Mouse (Mus musculus) lung, postnatal 0 days (tissue): ENCODE data around the gene Cyp2s1. TPM values are rescaled to one million over a fixed set of nuclear protein-coding genes. Genes with fewer than 3 reads are reported as not detected.
A peak's percentile ranks its signal among the peaks of the same experiment; 100 is the strongest.

Source experiments
- ATAC-seq: fragments of 200-750 bp; cut with Nextera tagmentation; 2 replicates; pipeline ENCODE4 v1.8.0; 2017; ENCODE audit warnings: moderate library complexity
- DNase-seq: peaks from one replicate; pipeline ENCODE4 v3.0.0-alpha.2; 2016; ENCODE audit warnings: low spot score
- H3K27ac ChIP-seq: fragments of 300-500 bp; sonication (generic); 2 replicates; pipeline ENCODE4 v1.5.1; 2014; ENCODE audit warnings: antibody characterized with exemption, mild to moderate bottlenecking, low read length, mixed read lengths
- H3K27me3 ChIP-seq: fragments of 300-500 bp; sonication (generic); replicated peaks from 2 replicates; pipeline ENCODE4 v1.6.1; 2014; ENCODE audit warnings: low read length, mixed read lengths; ENCODE audit not compliant: insufficient read depth
- H3K36me3 ChIP-seq: fragments of 300-500 bp; sonication (generic); 2 replicates; pipeline ENCODE4 v1.6.1; 2014; ENCODE audit warnings: low read length, mixed read lengths; ENCODE audit not compliant: insufficient read depth
- H3K4me1 ChIP-seq: fragments of 300-500 bp; sonication (generic); 2 replicates; pipeline ENCODE4 v1.6.1; 2014; ENCODE audit warnings: antibody characterized with exemption, low read depth, low read length, mixed read lengths; ENCODE audit not compliant: insufficient read depth
- H3K4me2 ChIP-seq: fragments of 300-500 bp; sonication (generic); replicated peaks from 2 replicates; pipeline ENCODE4 v1.6.1; 2014; ENCODE audit warnings: low read depth, mild to moderate bottlenecking, low read length, moderate library complexity, mixed read lengths
- H3K4me3 ChIP-seq: fragments of 300-500 bp; sonication (generic); 2 replicates; pipeline ENCODE4 v1.5.1; 2014; ENCODE audit warnings: low read depth, low read length
- H3K9ac ChIP-seq: fragments of 300-500 bp; sonication (generic); replicated peaks from 2 replicates; pipeline ENCODE4 v1.6.1; 2014; ENCODE audit warnings: low read depth, mild to moderate bottlenecking
- H3K9me3 ChIP-seq: fragments of 300-500 bp; sonication (generic); 2 replicates; pipeline ENCODE4 v1.6.1; 2016; ENCODE audit warnings: low read length, mixed read lengths
- CTCF ChIP-seq: IDR thresholded peaks from 2 replicates; pipeline ENCODE4 v1.5.1; 2016; ENCODE audit warnings: antibody characterized with exemption, mild to moderate bottlenecking
- EP300 ChIP-seq: IDR thresholded peaks from 2 replicates; pipeline ENCODE4 v1.6.1; 2016; ENCODE audit warnings: antibody characterized with exemption, mild to moderate bottlenecking, control low read depth
- WGBS: fragments of 180-500 bp; shearing (Covaris S2); extraction: QIAGEN DNeasy Blood & Tissue Kit; methylation state at CpG from one replicate; pipeline ENCODE4 v1.1.7; 2014; 5-methylcytosine and 5-hydroxymethylcytosine counted together
- polyA plus RNA-seq: library from polyadenylated mRNA; unstranded; fragments of >200 nt; fragmentation: Nextera tagmentation; extraction: Ambion mirVana; gene quantifications from 2 replicates; pipeline ENCODE4 v1.2.1, GENCODE M21; 2015

Cyp2s1 gene
- polyA plus RNA-seq, 1 experiment from 2014 or later = 53.1 TPM

DNA sequence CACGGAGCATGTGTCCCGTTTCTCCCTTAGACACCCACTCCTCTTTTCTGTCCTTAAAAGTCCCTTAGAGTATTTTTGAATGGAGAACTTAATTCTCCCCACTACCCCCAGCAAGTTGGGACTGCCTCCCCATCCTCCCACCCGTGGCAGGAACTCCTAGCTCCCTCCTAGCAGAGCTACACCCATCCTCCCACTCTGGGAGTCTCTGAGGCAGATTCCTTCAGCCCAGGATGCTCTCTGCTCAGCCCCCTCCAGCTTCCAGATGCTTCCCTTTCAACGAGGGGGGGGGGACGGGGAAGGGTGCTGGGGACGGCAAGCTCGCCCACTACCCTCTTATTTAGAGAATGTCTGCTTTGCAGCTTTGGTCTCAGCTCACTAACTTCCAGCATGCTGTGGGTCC, 1.1 kb downstream of the Cyp2s1 start:
- Histone ChIP-seq H3K27me3 (peaks cover 15% of the 10 kb centered on the region; the same call in 1 of the 2 replicates), H3K36me3 (no peaks in the 10 kb centered on the region), H3K9me3 (no peaks in the 10 kb centered on the region), H3K27ac (no peak overlapping the region), H3K4me2 (peak overlapping the region; percentile 62; the same call in 1 of the 2 replicates), H3K4me3 (peak overlapping the region; percentile 30; the same call in 1 of the 2 replicates), H3K9ac (no peak overlapping the region), H3K4me1 (peaks cover 9% of the 10 kb centered on the region; the same call in 1 of the 2 replicates)
- WGBS = 15% methylated on average over 7 of the region's 7 CpGs
- TF ChIP-seq EP300 (no peak), CTCF (no peak)
- ATAC-seq = no peak
- no peak for DNase-seq

- DNase-seq = no peak
- Histone ChIP-seq H3K9me3 (no peaks in the 10 kb centered on the region), H3K27me3 (peaks cover 15% of the 10 kb centered on the region; the same call in 1 of the 2 replicates), H3K36me3 (no peaks in the 10 kb centered on the region), H3K9ac (no peak overlapping the region), H3K27ac (no peak overlapping the region), H3K4me2 (no peak overlapping the region), H3K4me1 (peaks cover 9% of the 10 kb centered on the region; the same call in 1 of the 2 replicates), H3K4me3 (no peak overlapping the region)
- WGBS = 63% methylated on average over 9 of the region's 9 CpGs
- ATAC-seq = no peak
- no peak for TF ChIP-seq EP300
Measured at GRCm38 (mm10) chr7:25814711-25815110, 2.0 kb downstream of the Cyp2s1 start.

GRCm38 (mm10) chr7:25812195-25812594, 4.5 kb downstream of the Cyp2s1 start:
- TF ChIP-seq CTCF (no peak), EP300 (no peak)
- Histone ChIP-seq H3K9ac (no peak overlapping the region), H3K9me3 (no peaks in the 10 kb centered on the region), H3K4me3 (no peak overlapping the region), H3K27me3 (peaks cover 15% of the 10 kb centered on the region; the same call in 1 of the 2 replicates), H3K4me2 (no peak overlapping the region), H3K36me3 (no peaks in the 10 kb centered on the region), H3K4me1 (peaks cover 9% of the 10 kb centered on the region; the same call in 1 of the 2 replicates), H3K27ac (no peak overlapping the region)
- ATAC-seq = no peak
- WGBS = 70% methylated on average over 1 of the region's 1 CpGs
- DNase-seq = no peak

GRCm38 (mm10) chr7:25811716-25812115, 5.0 kb downstream of the Cyp2s1 start:
- WGBS = 79% methylated on average over 2 of the region's 2 CpGs
- peaks cover 8% of the 10 kb centered on the region; the same call in 1 of the 2 replicates for H3K4me1 ChIP-seq
- no peak overlapping the region for H3K9ac ChIP-seq
- no peak for TF ChIP-seq EP300
- TF ChIP-seq CTCF = no peak
- no peaks in the 10 kb centered on the region for H3K9me3 ChIP-seq
- no peaks in the 10 kb centered on the region for H3K36me3 ChIP-seq
- peaks cover 13% of the 10 kb centered on the region; the same call in 1 of the 2 replicates for H3K27me3 ChIP-seq
- DNase-seq (no peak), ATAC-seq (no peak)
- no peak overlapping the region for H3K4me2 ChIP-seq
- no peak overlapping the region for H3K4me3 ChIP-seq
- H3K27ac ChIP-seq = no peak overlapping the region

DNA sequence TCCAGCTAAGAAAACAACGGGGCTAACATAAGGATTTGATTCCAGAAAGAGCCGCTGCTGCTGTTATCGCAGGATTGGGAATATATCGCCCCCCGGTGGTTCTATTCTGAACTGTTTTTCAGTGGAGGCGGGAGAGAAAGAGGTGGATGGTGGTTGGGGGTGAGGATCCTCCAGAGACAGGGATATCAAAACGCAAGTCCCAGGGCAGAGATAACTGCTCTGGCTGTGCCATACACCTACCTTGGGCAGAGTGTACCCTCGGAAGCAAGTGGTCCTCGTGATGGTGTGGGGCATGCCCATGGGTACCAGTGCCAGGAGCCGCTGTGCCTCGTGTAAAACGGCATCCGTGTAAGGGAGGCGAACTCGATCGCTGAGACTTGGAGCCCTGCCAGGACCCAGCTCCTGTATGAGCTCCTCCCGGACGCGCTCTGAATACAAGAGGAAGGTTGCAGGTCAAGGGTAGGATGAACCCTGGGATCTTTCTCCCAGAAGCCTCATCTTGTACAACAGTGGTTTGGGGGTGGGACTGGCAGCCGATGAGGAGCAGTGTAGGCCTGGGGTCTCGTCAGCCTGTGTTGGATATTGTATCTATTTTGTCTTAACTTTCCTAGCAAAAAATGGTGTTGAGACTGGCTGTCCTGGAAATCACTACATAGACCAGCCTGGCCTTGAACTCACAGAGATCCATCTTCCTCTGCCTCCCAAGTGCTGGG, 10.9 kb downstream of the Cyp2s1 start:
- DNase-seq (peak; percentile 90), ATAC-seq (no peak)
- Histone ChIP-seq H3K4me3 (no peak overlapping the region), H3K9ac (no peak overlapping the region), H3K27me3 (no peaks in the 10 kb centered on the region), H3K9me3 (no peaks in the 10 kb centered on the region), H3K36me3 (no peaks in the 10 kb centered on the region), H3K4me1 (peaks cover 3% of the 10 kb centered on the region; the same call in 1 of the 2 replicates), H3K4me2 (0 out of 2 replicates have a peak overlapping the region, but pooled peaks have one; percentile 19), H3K27ac (no peak overlapping the region)
- 14% methylated on average over 21 of the region's 21 CpGs for WGBS
- TF ChIP-seq CTCF = peak; percentile 86
- no peak for TF ChIP-seq EP300

GRCm38 (mm10) chr7:25804792-25805191, 11.9 kb downstream of the Cyp2s1 start:
- H3K27ac ChIP-seq = no peak overlapping the region

More at GRCm38 (mm10) chr7:25804792-25805191, 11.9 kb downstream of the Cyp2s1 start:
- ATAC-seq (no peak), DNase-seq (no peak)
- Histone ChIP-seq H3K9me3 (no peaks in the 10 kb centered on the region), H3K9ac (no peak overlapping the region), H3K4me2 (no peak overlapping the region), H3K27me3 (no peaks in the 10 kb centered on the region), H3K4me3 (no peak overlapping the region), H3K36me3 (no peaks in the 10 kb centered on the region), H3K4me1 (peaks cover 3% of the 10 kb centered on the region; the same call in 1 of the 2 replicates)
- WGBS = 66% methylated on average over 4 of the region's 4 CpGs
- TF ChIP-seq EP300 (no peak), CTCF (no peak)
